Mouse (Mus musculus): ENCODE measurements at regions not wholly inside any gene's neighbourhood (a gene's known extent, or its start where the extent isn't known, plus 50 kb on each side); places are given as distances from the start of the nearest gene placed in this dataset.

GRCm38 (mm10) chr1:112439109-112439508 lies 574.4 kb upstream of the Dsel start:
- TF ChIP-seq CTCF (IDR thresholded peaks at IDR 0.05; ENCODE audit: extremely low read depth, insufficient read depth, insufficient read length, insufficient replicate concordance) (no peak), POLR2A (IDR thresholded peaks at IDR 0.05; ENCODE audit: low read depth, low read length) (no peak)
